Mouse (Mus musculus) heart, embryonic 11.5 days (tissue): Measurements from ENCODE around the gene Aqp11. TPM values are rescaled to one million over a fixed set of nuclear protein-coding genes. Genes with fewer than 3 reads are reported as not detected.

Source experiments
- ATAC-seq: fragments of 200-750 bp; cut with Nextera tagmentation; replicated peaks from 2 replicates; pipeline ENCODE4 v1.8.0; 2017; ENCODE audit warnings: moderate library complexity; ENCODE audit not compliant: insufficient number of reproducible peaks, low FRiP score, low TSS enrichment
- H3K27ac ChIP-seq: fragments of 300-500 bp; sonication (generic); 2 replicates; pipeline ENCODE4 v1.5.1; 2014; ENCODE audit warnings: mild to moderate bottlenecking, low read depth, low read length
- H3K27me3 ChIP-seq: fragments of 300-500 bp; sonication (generic); 2 replicates; pipeline ENCODE4 v1.6.1; 2014; ENCODE audit warnings: mild to moderate bottlenecking, low read length, mixed read lengths; ENCODE audit not compliant: control insufficient read depth, insufficient read depth
- H3K36me3 ChIP-seq: fragments of 300-500 bp; sonication (generic); 2 replicates; pipeline ENCODE4 v1.6.1; 2014; ENCODE audit warnings: mild to moderate bottlenecking, low read length, moderate library complexity, mixed read lengths; ENCODE audit not compliant: control insufficient read depth, insufficient read depth
- H3K4me1 ChIP-seq: fragments of 300-500 bp; sonication (generic); 2 replicates; pipeline ENCODE4 v1.6.1; 2014; ENCODE audit warnings: low read length; ENCODE audit not compliant: control insufficient read depth, insufficient read depth
- H3K4me2 ChIP-seq: fragments of 300-500 bp; sonication (generic); 2 replicates; pipeline ENCODE4 v1.6.1; 2014; ENCODE audit warnings: mild to moderate bottlenecking, moderate library complexity
- H3K4me3 ChIP-seq: fragments of 300-500 bp; sonication (generic); 2 replicates; pipeline ENCODE4 v1.5.1; 2014; ENCODE audit warnings: low read depth, low read length
- H3K9ac ChIP-seq: fragments of 300-500 bp; sonication (generic); 2 replicates; pipeline ENCODE4 v1.6.1; 2014; ENCODE audit warnings: mild to moderate bottlenecking, low read depth, low read length, moderate library complexity
- H3K9me3 ChIP-seq: fragments of 300-500 bp; sonication (generic); replicated peaks from 2 replicates; pipeline ENCODE4 v1.6.1; 2016; ENCODE audit warnings: low read length; ENCODE audit not compliant: control insufficient read depth
- WGBS: fragments of 180-500 bp; shearing (Covaris S2); extraction: QIAGEN DNeasy Blood & Tissue Kit; methylation state at CpG from one replicate; pipeline ENCODE4 v1.1.7; 2014; ENCODE audit not compliant: insufficient replicate concordance; 5-methylcytosine and 5-hydroxymethylcytosine counted together
- polyA plus RNA-seq: library from polyadenylated mRNA; unstranded; fragments of >200 nt; fragmentation: Nextera tagmentation; extraction: Ambion mirVana; gene quantifications from 2 replicates; pipeline ENCODE4 v1.2.1, GENCODE M21; 2014

Gene Aqp11
- polyA plus RNA-seq: 2.6 and 3.3 TPM in 2 replicates

DNA sequence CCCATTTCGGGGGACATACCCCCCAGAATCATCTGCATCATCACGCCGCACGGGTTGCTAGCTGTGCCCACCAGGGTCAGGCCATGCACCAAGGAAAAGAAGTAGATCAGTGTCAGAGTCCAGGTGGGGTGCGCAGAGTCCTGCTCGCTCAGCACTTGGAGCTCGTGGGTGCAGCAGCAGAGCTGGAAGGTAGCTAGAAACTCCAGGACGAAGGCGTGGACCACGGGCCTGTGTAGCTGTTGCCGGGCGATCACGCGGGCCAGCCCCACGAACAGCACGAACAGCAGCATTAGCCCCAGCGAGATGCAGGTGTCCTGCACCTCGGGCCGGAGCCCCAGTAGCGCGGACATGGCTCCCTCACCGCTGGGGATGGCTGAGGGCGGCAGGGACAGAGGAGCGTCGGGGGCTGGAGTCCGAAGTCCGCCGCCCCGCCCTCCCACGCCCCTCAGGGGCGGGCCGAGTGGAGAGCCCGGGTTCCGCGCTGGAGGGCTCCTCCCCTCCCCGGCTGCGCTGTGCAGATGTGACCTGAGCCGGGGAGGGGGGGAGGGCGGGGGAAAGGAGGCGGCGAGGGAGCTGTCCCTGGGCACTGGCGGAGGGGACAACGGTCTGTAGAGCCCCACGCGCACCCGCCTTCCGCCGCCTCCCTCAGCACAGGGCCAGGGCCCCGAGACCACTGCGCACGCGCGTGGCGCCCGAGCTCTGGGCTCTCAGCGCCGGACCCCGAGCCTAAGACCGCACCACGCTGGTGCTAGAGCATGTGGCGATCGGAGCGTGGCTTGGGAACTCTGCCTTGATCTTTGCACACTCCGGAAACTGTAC lies at the start of gene Aqp11:
Gene Aqp11, minus strand, starts transcription at position 652 of the 819 bp plus-strand sequence.
- H3K9me3 ChIP-seq: no peaks in the 10 kb centered on the region

DNA sequence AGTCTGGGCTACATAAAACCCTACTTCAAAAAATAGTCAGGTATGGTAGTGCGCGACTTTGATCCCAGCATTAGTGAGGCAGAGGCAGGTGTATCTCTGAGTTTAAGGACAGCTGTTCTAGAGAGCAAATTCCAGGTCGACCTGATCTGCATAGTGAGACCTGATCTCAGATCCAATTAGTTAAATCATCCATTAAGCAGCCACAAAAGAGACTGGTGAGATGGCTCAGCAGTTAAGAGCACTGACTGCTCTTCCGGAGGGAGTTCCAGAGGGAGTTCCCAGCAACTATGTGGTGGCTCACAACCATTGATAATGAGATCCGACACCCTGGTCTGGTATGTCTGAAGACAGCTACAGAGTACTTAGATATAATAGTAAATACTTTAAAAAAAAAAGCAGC lies 45.4 kb upstream of the Aqp11 start:
- no peaks in the 10 kb centered on the region for H3K9me3 ChIP-seq
- no peak overlapping the region for H3K4me2 ChIP-seq
- no peak overlapping the region for H3K4me3 ChIP-seq
- H3K4me1 ChIP-seq: no peaks in the 10 kb centered on the region
- ATAC-seq: no peak
- 55% methylated on average over 5 of the region's 5 CpGs for WGBS
- H3K9ac ChIP-seq: no peak overlapping the region
- peaks cover 11% of the 10 kb centered on the region; the same call in 1 of the 2 replicates for H3K27me3 ChIP-seq
- no peaks in the 10 kb centered on the region for H3K36me3 ChIP-seq
- no peak overlapping the region for H3K27ac ChIP-seq

More for the DNA sequence above, at the start of gene Aqp11:
- H3K4me1 ChIP-seq: peaks cover 5% of the 10 kb centered on the region; the same call in 1 of the 2 replicates
- H3K4me3 ChIP-seq: peak within 1 kb of the TSS; percentile 59
- H3K27ac ChIP-seq: no peak within 1 kb of the TSS
- no peaks in the 10 kb centered on the region for H3K36me3 ChIP-seq
- ATAC-seq: peak; percentile 98
- under 1% methylated on average over 41 of the region's 64 CpGs for whole genome bisulfite sequencing
- peak within 1 kb of the TSS; percentile 76 for H3K9ac ChIP-seq
- H3K27me3 ChIP-seq: no peaks in the 10 kb centered on the region
- H3K4me2 ChIP-seq: peak within 1 kb of the TSS; percentile 81

DNA sequence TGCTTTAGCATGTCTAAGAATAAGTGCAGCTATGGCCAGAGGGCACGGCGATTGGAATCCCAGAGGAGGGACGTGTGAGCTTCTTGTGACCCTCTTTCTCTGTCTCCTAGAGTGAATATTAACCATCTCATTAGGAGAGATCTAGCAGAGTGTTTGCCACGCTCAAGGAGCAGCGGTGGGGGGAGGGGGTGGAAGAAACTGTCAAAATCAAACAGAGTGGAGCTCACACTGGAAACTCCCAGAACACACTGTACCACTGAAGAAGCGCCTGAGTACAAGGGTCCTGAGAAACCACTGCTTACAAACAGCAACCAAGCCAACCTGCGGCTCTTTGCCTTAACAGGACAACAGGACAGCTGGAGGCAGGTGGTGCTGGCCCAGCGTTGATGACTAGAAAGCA lies 43.4 kb upstream of the Aqp11 start:
- Histone ChIP-seq H3K9ac (no peak overlapping the region), H3K27me3 (peaks cover 5% of the 10 kb centered on the region; the same call in 1 of the 2 replicates), H3K4me2 (no peak overlapping the region), H3K4me3 (no peak overlapping the region), H3K9me3 (no peaks in the 10 kb centered on the region; the same call in 1 of the 2 replicates), H3K36me3 (no peaks in the 10 kb centered on the region), H3K27ac (no peak overlapping the region), H3K4me1 (no peaks in the 10 kb centered on the region)
- WGBS: 69% methylated on average over 8 of the region's 8 CpGs
- ATAC-seq: no peak

DNA sequence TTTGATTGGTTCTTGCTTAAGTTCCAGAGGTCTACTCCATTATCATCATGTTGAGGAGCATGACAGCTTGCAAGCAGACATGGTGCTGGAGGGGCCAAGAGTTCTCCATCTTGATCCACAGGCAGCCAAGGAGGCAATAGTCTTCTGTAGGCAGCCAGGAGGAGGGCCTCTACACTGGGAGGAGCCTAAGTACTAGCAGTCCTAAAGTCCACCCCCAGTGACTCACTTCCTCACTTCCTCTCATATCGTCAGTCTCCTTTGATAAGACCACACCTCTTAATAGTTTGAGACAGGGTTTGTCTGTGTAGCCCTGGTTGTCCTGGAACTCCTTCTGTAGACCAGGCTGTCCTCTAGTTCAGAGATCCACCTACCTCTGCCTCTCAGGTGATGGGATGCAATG lies 42.7 kb upstream of the Aqp11 start:
- H3K9me3 ChIP-seq: no peaks in the 10 kb centered on the region; the same call in 1 of the 2 replicates
- no peaks in the 10 kb centered on the region for H3K36me3 ChIP-seq
- no peak overlapping the region for H3K9ac ChIP-seq
- H3K4me2 ChIP-seq: no peak overlapping the region
- no peak overlapping the region for H3K27ac ChIP-seq
- H3K4me1 ChIP-seq: no peaks in the 10 kb centered on the region
- H3K27me3 ChIP-seq: peaks cover 2% of the 10 kb centered on the region; the same call in 1 of the 2 replicates
- 36% methylated on average over 1 of the region's 1 CpGs for WGBS
- no peak for ATAC-seq
- no peak overlapping the region for H3K4me3 ChIP-seq

DNA sequence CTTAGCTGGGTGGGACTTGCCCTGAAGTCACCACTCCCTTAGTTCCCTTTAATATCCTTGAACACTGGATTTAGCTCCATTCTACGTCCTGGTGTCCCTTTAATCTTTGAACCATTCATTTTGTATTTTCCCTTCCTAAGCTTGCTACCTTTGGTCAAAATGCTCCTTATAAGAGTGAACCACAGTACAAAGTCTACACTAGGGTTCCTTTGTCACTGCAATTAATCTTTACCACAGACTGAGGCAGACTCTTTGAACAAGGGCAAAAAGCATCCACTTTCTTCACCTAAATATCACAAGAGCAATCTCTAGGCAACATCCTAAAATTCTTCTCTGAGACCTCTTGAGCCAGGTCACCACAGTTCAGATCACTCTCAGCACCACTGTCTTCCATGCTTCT lies 42.1 kb upstream of the Aqp11 start:
- Histone ChIP-seq H3K27me3 (no peaks in the 10 kb centered on the region), H3K9ac (no peak overlapping the region), H3K36me3 (no peaks in the 10 kb centered on the region), H3K4me1 (no peaks in the 10 kb centered on the region), H3K27ac (no peak overlapping the region), H3K4me2 (no peak overlapping the region), H3K9me3 (no peaks in the 10 kb centered on the region; the same call in 1 of the 2 replicates), H3K4me3 (no peak overlapping the region)
- no peak for ATAC-seq
- 79% methylated on average over 1 of the region's 1 CpGs for WGBS

DNA sequence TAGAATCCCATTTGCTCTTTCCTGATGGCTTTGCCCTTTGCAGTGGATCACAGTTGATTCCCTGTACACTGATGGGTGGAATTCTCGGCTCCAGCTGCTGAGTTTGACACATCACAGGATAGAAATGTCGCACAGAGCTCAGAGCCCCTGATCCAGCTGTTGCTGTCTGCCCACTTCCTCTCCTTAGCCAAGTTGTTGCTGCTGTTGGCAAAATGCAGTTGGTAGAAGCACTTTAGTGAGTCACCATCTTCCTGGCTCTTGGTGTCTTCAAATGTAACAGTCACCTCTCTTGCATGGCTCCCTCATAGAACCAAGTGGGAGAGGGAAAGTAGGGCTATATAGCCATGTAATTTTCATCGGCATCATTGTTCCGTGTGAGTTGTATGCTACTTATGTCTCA lies 39.1 kb upstream of the Aqp11 start:
- ATAC-seq: no peak
- no peak overlapping the region for H3K27ac ChIP-seq
- 82% methylated on average over 4 of the region's 4 CpGs for WGBS
- H3K9me3 ChIP-seq: no peaks in the 10 kb centered on the region; the same call in 1 of the 2 replicates
- H3K27me3 ChIP-seq: no peaks in the 10 kb centered on the region
- no peaks in the 10 kb centered on the region for H3K36me3 ChIP-seq
- no peaks in the 10 kb centered on the region for H3K4me1 ChIP-seq
- H3K9ac ChIP-seq: no peak overlapping the region
- H3K4me2 ChIP-seq: no peak overlapping the region
- H3K4me3 ChIP-seq: no peak overlapping the region

DNA sequence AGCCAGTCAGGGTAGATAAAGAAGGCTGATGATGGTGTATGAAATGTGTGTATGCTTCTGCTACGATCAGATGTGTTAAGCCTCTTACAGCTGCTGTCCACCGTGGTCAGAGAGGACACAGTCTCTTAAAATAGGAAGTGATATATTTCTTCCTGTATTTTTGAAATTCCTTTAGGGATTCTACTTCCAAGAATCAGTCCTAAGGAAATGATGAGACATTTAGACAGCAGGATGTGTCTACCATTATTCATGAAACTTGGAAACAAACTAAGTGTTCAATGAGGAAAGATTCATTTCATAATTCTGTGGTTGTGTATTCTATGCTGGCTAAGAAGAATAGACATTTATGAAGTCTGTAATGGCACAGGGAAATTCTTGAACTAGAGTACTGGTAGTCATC lies 37.8 kb upstream of the Aqp11 start:
- Histone ChIP-seq H3K9me3 (no peaks in the 10 kb centered on the region; the same call in 1 of the 2 replicates), H3K4me1 (no peaks in the 10 kb centered on the region), H3K27ac (no peak overlapping the region), H3K4me3 (no peak overlapping the region), H3K4me2 (no peak overlapping the region), H3K27me3 (no peaks in the 10 kb centered on the region), H3K36me3 (no peaks in the 10 kb centered on the region), H3K9ac (no peak overlapping the region)
- 45% methylated on average over 2 of the region's 2 CpGs for WGBS
- ATAC-seq: no peak

DNA sequence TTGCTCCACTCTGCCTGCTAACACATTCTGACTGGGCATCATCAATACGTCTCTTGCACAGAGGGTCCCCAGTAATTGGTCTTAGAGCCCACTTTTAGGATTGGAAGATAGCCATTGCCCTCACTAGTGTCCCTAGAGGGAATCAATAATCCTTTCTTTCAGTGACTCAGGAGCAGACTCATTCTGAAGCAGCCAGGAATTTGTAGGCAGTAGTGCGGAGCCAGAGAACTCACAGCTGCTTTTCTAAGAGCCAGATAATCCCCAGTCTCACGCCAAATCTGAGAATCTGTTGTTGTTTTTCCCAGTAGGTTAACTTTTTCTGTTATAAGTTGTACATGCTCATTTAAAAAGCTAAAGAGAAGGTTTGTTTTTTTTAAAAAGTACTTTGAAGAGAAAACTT lies 37.3 kb upstream of the Aqp11 start:
- Histone ChIP-seq H3K9ac (no peak overlapping the region), H3K9me3 (no peaks in the 10 kb centered on the region; the same call in 1 of the 2 replicates), H3K27me3 (no peaks in the 10 kb centered on the region), H3K4me2 (no peak overlapping the region), H3K27ac (no peak overlapping the region), H3K4me1 (no peaks in the 10 kb centered on the region), H3K36me3 (no peaks in the 10 kb centered on the region), H3K4me3 (no peak overlapping the region)
- no peak for ATAC-seq
- WGBS: 36% methylated on average over 3 of the region's 3 CpGs
